Mouse (Mus musculus) ES-Bruce4 (cell line): ENCODE results near the gene Ablim2. TPM values are rescaled to one million over a fixed set of nuclear protein-coding genes. Genes with fewer than 3 reads are reported as not detected.

ENCODE experiments used
- H3K27ac ChIP-seq: 2 replicates; pipeline ENCODE4 v1.5.1; 2012; ENCODE audit warnings: low read length, inconsistent platforms; ENCODE audit not compliant: insufficient read depth
- H3K27me3 ChIP-seq: 2 replicates; pipeline ENCODE4 v1.6.1; 2012; ENCODE audit warnings: mild to moderate bottlenecking, low read length, inconsistent platforms; ENCODE audit not compliant: control insufficient read depth, poor library complexity, insufficient read depth, severe bottlenecking
- H3K36me3 ChIP-seq: 2 replicates; pipeline ENCODE4 v1.6.1; 2012; ENCODE audit warnings: inconsistent platforms, mild to moderate bottlenecking, low read length, moderate library complexity; ENCODE audit not compliant: control insufficient read depth, poor library complexity, insufficient read depth, severe bottlenecking
- H3K4me1 ChIP-seq: one replicate; pipeline ENCODE4 v1.8.1; 2011; ENCODE audit warnings: low read length; ENCODE audit not compliant: control insufficient read depth, insufficient read depth
- H3K4me3 ChIP-seq: 2 replicates; pipeline ENCODE4 v1.5.1; 2011; ENCODE audit warnings: low read depth, mild to moderate bottlenecking, low read length
- H3K9ac ChIP-seq: 2 replicates; pipeline ENCODE4 v1.6.1; 2012; ENCODE audit warnings: low read depth, mild to moderate bottlenecking, inconsistent platforms; ENCODE audit not compliant: poor library complexity, severe bottlenecking
- H3K9me3 ChIP-seq: replicated peaks from 2 replicates; pipeline ENCODE4 v1.6.1; 2012; ENCODE audit warnings: mild to moderate bottlenecking, low read length, inconsistent platforms; ENCODE audit not compliant: control insufficient read depth, poor library complexity, insufficient read depth, severe bottlenecking
- CTCF ChIP-seq: IDR thresholded peaks from one replicate; pipeline ENCODE4 v1.8.1; 2011; ENCODE audit warnings: low read depth, low read length
- EP300 ChIP-seq: IDR thresholded peaks from 2 replicates; pipeline ENCODE4 v1.6.1; 2011; ENCODE audit warnings: low read depth, low read length; ENCODE audit not compliant: insufficient read depth
- POLR2A ChIP-seq: IDR thresholded peaks from one replicate; pipeline ENCODE4 v1.8.1; 2011; ENCODE audit warnings: low read length; ENCODE audit not compliant: insufficient read depth
- polyA plus RNA-seq: library from polyadenylated mRNA; stranded (reverse); fragments of >200 nt; gene quantifications from 2 replicates; pipeline ENCODE4 v1.2.4, GENCODE M21; 2011; ENCODE audit warnings: low read depth; ENCODE audit not compliant: missing spikeins, insufficient read depth, insufficient read length

Gene Ablim2
- polyA plus RNA-seq, 1 experiment: 6.1 TPM

GRCm38 (mm10) chr5:35740716-35741115 lies 17.0 kb upstream of the Ablim2 start:
- Histone ChIP-seq H3K27me3 (no peaks in the 10 kb centered on the region), H3K36me3 (no peaks in the 10 kb centered on the region), H3K4me3 (0 out of 2 replicates have a peak overlapping the region, but pooled peaks have one; percentile 5), H3K9me3 (no peaks in the 10 kb centered on the region), H3K9ac (no peak overlapping the region), H3K27ac (peak overlapping the region; percentile 59), H3K4me1 (peaks cover 12% of the 10 kb centered on the region)
- no peak for TF ChIP-seq POLR2A
- TF ChIP-seq EP300: peak; percentile 45; the same call in 1 of the 2 replicates

GRCm38 (mm10) chr5:35741225-35741820 lies 16.4 kb upstream of the Ablim2 start:
- Histone ChIP-seq H3K36me3 (no peaks in the 10 kb centered on the region), H3K27me3 (no peaks in the 10 kb centered on the region), H3K4me3 (0 out of 2 replicates have a peak overlapping the region, but pooled peaks have one; percentile 5), H3K9ac (no peak overlapping the region), H3K27ac (peak overlapping the region; percentile 31), H3K9me3 (no peaks in the 10 kb centered on the region), H3K4me1 (peaks cover 12% of the 10 kb centered on the region)
- TF ChIP-seq CTCF (peak; percentile 15), EP300 (no peak)

GRCm38 (mm10) chr5:35743238-35743951 lies 14.3 kb upstream of the Ablim2 start:
- H3K4me3 ChIP-seq: no peak overlapping the region
- H3K27ac ChIP-seq: no peak overlapping the region
- no peaks in the 10 kb centered on the region for H3K36me3 ChIP-seq
- TF ChIP-seq EP300 (no peak), POLR2A (no peak), CTCF (no peak)
- H3K27me3 ChIP-seq: no peaks in the 10 kb centered on the region
- H3K4me1 ChIP-seq: peaks cover 12% of the 10 kb centered on the region
- no peak overlapping the region for H3K9ac ChIP-seq
- H3K9me3 ChIP-seq: no peaks in the 10 kb centered on the region

GRCm38 (mm10) chr5:35743990-35744722 lies 13.5 kb upstream of the Ablim2 start:
- H3K36me3 ChIP-seq: no peaks in the 10 kb centered on the region
- H3K27me3 ChIP-seq: no peaks in the 10 kb centered on the region
- peaks cover 8% of the 10 kb centered on the region for H3K4me1 ChIP-seq
- no peak overlapping the region for H3K9ac ChIP-seq
- H3K9me3 ChIP-seq: no peaks in the 10 kb centered on the region
- no peak overlapping the region for H3K4me3 ChIP-seq
- H3K27ac ChIP-seq: no peak overlapping the region
- TF ChIP-seq CTCF (no peak), POLR2A (no peak), EP300 (no peak)

GRCm38 (mm10) chr5:35745406-35745805 lies 12.3 kb upstream of the Ablim2 start:
- H3K9ac ChIP-seq: no peak overlapping the region
- H3K4me3 ChIP-seq: no peak overlapping the region
- no peaks in the 10 kb centered on the region for H3K36me3 ChIP-seq
- peaks cover 7% of the 10 kb centered on the region for H3K4me1 ChIP-seq
- no peaks in the 10 kb centered on the region for H3K9me3 ChIP-seq
- H3K27me3 ChIP-seq: no peaks in the 10 kb centered on the region
- TF ChIP-seq EP300 (no peak), POLR2A (no peak), CTCF (no peak)
- no peak overlapping the region for H3K27ac ChIP-seq
